Mouse (Mus musculus): Measurements from ENCODE around the gene Npat.

Gene Npat

GRCm38 (mm10) chr9:53536558-53537320 lies at the start of gene Npat, which contains the start of gene Atm:
Gene Npat, plus strand, starts transcription at chr9:53537047.
Gene Atm, minus strand, starts transcription at chr9:53536740.
- DNase-seq (ENCODE audit: low spot score) = peak; percentile 100

- peak; percentile 1 for DNase-seq (ENCODE audit: low spot score)
Measured at GRCm38 (mm10) chr9:53508053-53508452, 28.8 kb upstream of the Npat start.

GRCm38 (mm10) chr9:53514091-53514490 lies 22.8 kb upstream of the Npat start:
- no peak for DNase-seq (ENCODE audit: low spot score)

GRCm38 (mm10) chr9:53517373-53518009 lies 19.4 kb upstream of the Npat start:
- no peak for DNase-seq (ENCODE audit: low spot score)

GRCm38 (mm10) chr9:53535416-53536320 lies 1.2 kb upstream of the Npat start:
- no peak for DNase-seq (ENCODE audit: low spot score)

GRCm38 (mm10) chr9:53537336-53537965 lies 604 bp downstream of the Npat start:
- peak; percentile 49 for DNase-seq (ENCODE audit: low spot score)

GRCm38 (mm10) chr9:53570662-53571061 lies 33.8 kb downstream of the Npat start:
- DNase-seq (ENCODE audit: low spot score) = no peak

GRCm38 (mm10) chr9:53572516-53573307 lies 35.9 kb downstream of the Npat start:
- DNase-seq (ENCODE audit: low spot score) = no peak

- no peak for DNase-seq (ENCODE audit: low spot score)
Measured at GRCm38 (mm10) chr9:53575721-53576120, 38.9 kb downstream of the Npat start.

GRCm38 (mm10) chr9:53581870-53582269 lies 45.0 kb downstream of the Npat start:
- no peak for DNase-seq (ENCODE audit: low spot score)

- DNase-seq (ENCODE audit: low spot score) = peak; percentile 84
Measured at GRCm38 (mm10) chr9:53594764-53595163, 57.9 kb downstream of the Npat start.

GRCm38 (mm10) chr9:53596971-53597600 lies 60.2 kb downstream of the Npat start:
- DNase-seq (ENCODE audit: low spot score) = no peak

- no peak for DNase-seq (ENCODE audit: low spot score)
Measured at GRCm38 (mm10) chr9:53598631-53599030, 61.8 kb downstream of the Npat start.

- DNase-seq (ENCODE audit: low spot score) = no peak
Measured at GRCm38 (mm10) chr9:53601541-53601940, 64.7 kb downstream of the Npat start.

- no peak for DNase-seq (ENCODE audit: low spot score)
Measured at GRCm38 (mm10) chr9:53603384-53603783, 66.5 kb downstream of the Npat start.

GRCm38 (mm10) chr9:53603849-53604248 lies 67.0 kb downstream of the Npat start:
- DNase-seq (ENCODE audit: low spot score) = no peak

GRCm38 (mm10) chr9:53604954-53605353 lies 68.1 kb downstream of the Npat start:
- no peak for DNase-seq (ENCODE audit: low spot score)

GRCm38 (mm10) chr9:53607192-53607591 lies 70.3 kb downstream of the Npat start:
- no peak for DNase-seq (ENCODE audit: low spot score)

- DNase-seq (ENCODE audit: low spot score) = no peak
Measured at GRCm38 (mm10) chr9:53607816-53608215, 71.0 kb downstream of the Npat start.

GRCm38 (mm10) chr9:53609306-53609967 lies 72.6 kb downstream of the Npat start:
- no peak for DNase-seq (ENCODE audit: low spot score)

Data from embryo, embryonic 10.5 days (tissue).